Mouse (Mus musculus) forebrain, embryonic 16.5 days (tissue): ENCODE measurements around the gene Dnaaf3. TPM values are rescaled to one million over a fixed set of nuclear protein-coding genes. Genes with fewer than 3 reads are reported as not detected.
A peak's percentile ranks its signal among the peaks of the same experiment; 100 is the strongest.

Experiments used
- ATAC-seq: fragments of 200-750 bp; cut with Nextera tagmentation; 2 replicates; pipeline ENCODE4 v1.8.0; 2017; ENCODE audit warnings: mild to moderate bottlenecking, moderate library complexity
- H3K27ac ChIP-seq: fragments of 300-500 bp; sonication (generic); 2 replicates; pipeline ENCODE4 v1.5.1; 2014; ENCODE audit warnings: low read length, control low read depth
- H3K27me3 ChIP-seq: fragments of 300-500 bp; sonication (generic); replicated peaks from 2 replicates; pipeline ENCODE4 v1.6.1; 2014; ENCODE audit warnings: low read length; ENCODE audit not compliant: control insufficient read depth, insufficient read depth
- H3K36me3 ChIP-seq: fragments of 300-500 bp; sonication (generic); 2 replicates; pipeline ENCODE4 v1.6.1; 2014; ENCODE audit not compliant: control insufficient read depth, insufficient read depth
- H3K4me1 ChIP-seq: fragments of 300-500 bp; sonication (generic); replicated peaks from 2 replicates; pipeline ENCODE4 v1.6.1; 2014; ENCODE audit warnings: low read length; ENCODE audit not compliant: control insufficient read depth, insufficient read depth
- H3K4me2 ChIP-seq: fragments of 300-500 bp; sonication (generic); 2 replicates; pipeline ENCODE4 v1.6.1; 2014; ENCODE audit warnings: mild to moderate bottlenecking, low read length, control low read depth
- H3K4me3 ChIP-seq: fragments of 300-500 bp; sonication (generic); replicated peaks from 2 replicates; pipeline ENCODE4 v1.5.1; 2014; ENCODE audit warnings: mild to moderate bottlenecking, low read length, control low read depth
- H3K9ac ChIP-seq: fragments of 300-500 bp; sonication (generic); replicated peaks from 2 replicates; pipeline ENCODE4 v1.6.1; 2014; ENCODE audit warnings: low read depth, low read length, control low read depth
- H3K9me3 ChIP-seq: fragments of 300-500 bp; sonication (generic); 2 replicates; pipeline ENCODE4 v1.6.1; 2016; ENCODE audit warnings: low read length; ENCODE audit not compliant: control insufficient read depth
- WGBS: fragments of 180-500 bp; shearing (Covaris S2); extraction: QIAGEN DNeasy Blood & Tissue Kit; methylation state at CpG from one replicate; pipeline ENCODE4 v1.1.7; 2014; 5-methylcytosine and 5-hydroxymethylcytosine counted together
- polyA plus RNA-seq: library from polyadenylated mRNA; unstranded; fragments of >200 nt; fragmentation: Nextera tagmentation; extraction: Ambion mirVana; gene quantifications from 2 replicates; pipeline ENCODE4 v1.2.1, GENCODE M21; 2015

Dnaaf3 gene
- polyA plus RNA-seq, 1 experiment from 2014 or later, result 1.4 TPM

DNA sequence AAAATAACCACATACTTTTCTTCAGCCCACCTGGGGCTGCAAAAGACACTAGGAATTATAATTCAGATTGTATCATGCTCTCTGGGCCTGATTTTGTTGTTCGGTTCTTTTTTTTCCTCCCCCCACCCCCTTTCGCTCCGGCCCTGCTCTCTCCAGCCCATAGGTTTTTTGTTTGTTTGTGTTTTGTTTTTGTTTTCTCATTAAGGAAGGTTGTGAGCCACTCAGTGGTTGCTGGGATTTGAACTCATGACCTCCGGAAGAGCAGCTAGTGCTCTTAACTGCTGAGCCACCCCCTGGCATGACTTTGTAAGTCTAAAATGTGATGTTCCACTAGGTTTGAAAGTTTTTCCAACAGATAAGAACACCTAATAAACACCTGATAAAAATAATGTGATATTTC is 29.2 kb downstream of the Dnaaf3 start:
- no peak overlapping the region for H3K4me2 ChIP-seq
- no peak for ATAC-seq
- no peak overlapping the region for H3K27ac ChIP-seq
- WGBS, result 83% methylated on average over 4 of the region's 4 CpGs
- no peak overlapping the region for H3K4me3 ChIP-seq
- H3K27me3 ChIP-seq, result no peaks in the 10 kb centered on the region
- H3K4me1 ChIP-seq, result peaks cover 26% of the 10 kb centered on the region
- no peaks in the 10 kb centered on the region for H3K36me3 ChIP-seq
- H3K9me3 ChIP-seq, result no peaks in the 10 kb centered on the region
- H3K9ac ChIP-seq, result no peak overlapping the region

DNA sequence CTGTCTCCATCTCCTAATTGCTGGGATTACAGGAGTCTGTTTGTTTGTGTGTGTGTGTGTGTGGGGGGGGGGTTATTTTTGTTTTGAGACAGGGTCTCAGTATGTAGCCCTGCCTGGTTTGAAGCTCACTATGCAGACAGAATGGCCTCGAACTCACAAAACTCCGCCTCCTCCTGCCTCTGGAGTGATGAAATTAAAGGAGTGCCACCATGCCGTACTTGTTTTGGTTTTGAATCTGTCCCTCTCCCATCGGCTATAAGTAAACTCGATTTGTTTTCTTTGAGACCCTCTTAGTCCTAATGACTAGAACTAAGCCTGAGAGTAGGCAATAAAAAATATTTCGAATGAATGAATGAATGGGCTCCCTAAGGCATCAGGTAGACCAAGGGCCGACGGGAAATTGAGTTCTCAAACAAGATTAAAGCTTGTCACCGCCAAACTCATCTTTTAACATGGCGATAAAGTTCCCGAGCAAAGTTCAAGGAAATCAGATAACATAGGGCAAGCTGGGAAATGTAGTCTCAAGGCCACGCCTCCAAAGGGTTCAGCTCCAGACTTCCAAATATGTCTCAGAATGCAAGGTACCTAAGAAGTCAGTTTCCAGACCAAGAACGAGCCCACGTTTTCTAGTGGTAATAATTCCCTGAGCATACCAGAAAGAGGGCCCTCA is 29.7 kb downstream of the Dnaaf3 start:
- Histone ChIP-seq H3K27ac (no peak overlapping the region), H3K9ac (peak overlapping the region; percentile 88), H3K27me3 (no peaks in the 10 kb centered on the region), H3K9me3 (no peaks in the 10 kb centered on the region), H3K4me1 (peaks cover 30% of the 10 kb centered on the region), H3K4me2 (peak overlapping the region; percentile 61), H3K36me3 (no peaks in the 10 kb centered on the region), H3K4me3 (peak overlapping the region; percentile 84)
- WGBS, result 10% methylated on average over 14 of the region's 14 CpGs
- ATAC-seq, result no peak

DNA sequence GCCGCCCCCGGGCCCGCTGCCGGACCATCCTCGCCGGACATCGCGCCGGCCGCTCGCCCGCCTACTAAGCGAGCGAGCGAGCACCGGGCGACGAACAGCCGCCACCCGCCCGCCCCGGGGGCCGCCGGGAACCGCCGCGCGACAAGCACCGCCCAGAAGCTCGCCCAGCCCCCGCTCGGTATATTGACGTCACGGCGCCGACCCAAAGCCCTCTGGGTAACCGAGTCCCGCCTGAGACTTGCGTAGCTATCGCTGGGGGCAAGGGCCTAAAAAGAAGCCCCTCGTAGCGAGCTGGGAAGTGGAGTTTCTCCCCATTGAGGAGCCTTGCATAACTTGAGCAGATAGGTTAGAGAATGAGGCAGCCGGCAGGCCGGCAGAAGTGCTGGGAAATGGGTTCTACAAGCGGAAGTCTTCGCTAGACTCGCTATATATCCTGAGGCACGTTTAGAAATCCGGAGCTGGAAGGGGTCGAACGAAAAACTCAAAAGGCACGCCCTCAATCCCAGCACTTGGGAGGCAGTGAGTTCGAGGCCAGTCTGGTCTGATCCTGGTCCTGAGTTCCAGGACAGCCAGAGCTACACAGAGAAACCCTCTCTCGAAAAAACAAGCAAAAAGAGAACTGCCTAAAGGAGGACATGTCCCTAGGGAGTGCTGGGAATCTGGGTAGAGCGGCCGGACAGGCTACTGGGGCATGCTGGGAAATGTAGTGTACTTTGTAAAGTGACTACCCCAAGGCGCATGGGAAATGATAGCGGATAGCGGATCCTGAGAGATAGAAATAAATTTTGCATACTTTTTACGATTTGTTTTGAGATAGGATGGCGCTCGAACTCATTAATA is 30.5 kb downstream of the Dnaaf3 start, which contains the start of gene Ppp1r12c:
Ppp1r12c (minus strand) TSS at position 123 of the 840 bp plus-strand sequence.
- Histone ChIP-seq H3K4me2 (peak within 1 kb of the TSS; percentile 67), H3K9me3 (no peaks in the 10 kb centered on the region), H3K27ac (peak within 1 kb of the TSS; percentile 87), H3K4me1 (peaks cover 30% of the 10 kb centered on the region), H3K36me3 (peaks cover under 1% of the 10 kb centered on the region; the same call in 1 of the 2 replicates), H3K9ac (peak within 1 kb of the TSS; percentile 88), H3K4me3 (peak within 1 kb of the TSS; percentile 84), H3K27me3 (no peaks in the 10 kb centered on the region)
- peak; percentile 95 for ATAC-seq
- under 1% methylated on average over 57 of the region's 62 CpGs for WGBS

DNA sequence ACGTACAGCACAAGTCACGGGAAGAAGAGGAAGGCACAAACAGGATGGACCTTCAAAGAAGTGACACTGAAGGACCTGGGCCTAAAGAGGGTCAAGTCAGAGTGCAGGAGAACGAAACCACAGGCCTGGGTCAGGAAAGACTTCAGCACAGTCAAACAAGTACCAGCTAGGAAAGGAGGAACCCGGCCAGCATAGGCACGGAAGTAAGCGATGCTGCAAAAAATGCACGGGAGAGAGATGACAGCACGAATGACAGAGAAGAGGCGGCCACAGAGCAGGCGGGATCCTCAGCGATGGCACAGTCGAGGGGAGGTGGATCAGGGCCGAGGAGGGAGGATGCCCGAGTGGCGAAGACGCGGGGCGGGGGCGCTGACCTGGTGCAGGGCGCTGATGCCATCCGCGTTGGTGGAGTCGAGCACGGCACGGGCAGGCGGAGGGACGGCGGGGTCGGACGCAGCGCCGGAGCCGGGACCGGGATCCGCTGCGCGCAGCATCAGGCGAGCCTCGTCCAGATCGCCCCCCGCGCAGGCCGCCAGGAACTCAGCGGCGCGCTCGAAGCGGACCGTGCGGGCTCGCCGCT is 31.3 kb downstream of the Dnaaf3 start:
- peak overlapping the region; percentile 87 for H3K27ac ChIP-seq
- H3K4me2 ChIP-seq, result peak overlapping the region; percentile 67
- H3K4me3 ChIP-seq, result peak overlapping the region; percentile 84
- ATAC-seq, result peak; percentile 37
- peaks cover 7% of the 10 kb centered on the region; the same call in 1 of the 2 replicates for H3K36me3 ChIP-seq
- peak overlapping the region; percentile 88 for H3K9ac ChIP-seq
- H3K27me3 ChIP-seq, result no peaks in the 10 kb centered on the region
- WGBS, result 0% methylated on average over 43 of the region's 52 CpGs
- H3K4me1 ChIP-seq, result peaks cover 30% of the 10 kb centered on the region
- no peaks in the 10 kb centered on the region for H3K9me3 ChIP-seq

DNA sequence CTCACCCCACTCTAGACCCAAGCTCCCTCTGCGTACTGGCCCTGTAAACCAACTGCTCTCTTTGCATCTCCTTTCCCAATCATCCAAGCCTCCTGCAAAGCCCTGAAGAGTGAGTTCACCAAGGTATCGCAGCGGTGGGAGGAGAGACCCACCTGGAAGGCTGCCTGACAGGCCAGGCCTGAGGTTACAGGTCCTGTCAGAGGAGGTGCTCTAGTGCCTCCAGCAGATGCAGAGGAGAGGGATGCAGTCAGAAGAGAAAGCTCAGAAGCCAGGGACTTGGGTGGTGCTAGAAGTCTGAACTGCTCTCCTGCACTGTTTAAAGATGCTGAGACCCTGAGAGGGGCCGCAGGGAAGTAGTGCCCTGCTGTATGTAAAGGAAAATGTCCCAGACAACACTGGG is 33.2 kb downstream of the Dnaaf3 start:
- no peaks in the 10 kb centered on the region for H3K9me3 ChIP-seq
- H3K4me3 ChIP-seq, result no peak overlapping the region
- 0 out of 2 replicates have a peak overlapping the region, but pooled peaks have one; percentile 6 for H3K4me2 ChIP-seq
- H3K36me3 ChIP-seq, result peaks cover 11% of the 10 kb centered on the region; the same call in 1 of the 2 replicates
- ATAC-seq, result no peak
- peaks cover 30% of the 10 kb centered on the region for H3K4me1 ChIP-seq
- H3K9ac ChIP-seq, result no peak overlapping the region
- H3K27me3 ChIP-seq, result no peaks in the 10 kb centered on the region
- 91% methylated on average over 4 of the region's 4 CpGs for WGBS
- H3K27ac ChIP-seq, result no peak overlapping the region

DNA sequence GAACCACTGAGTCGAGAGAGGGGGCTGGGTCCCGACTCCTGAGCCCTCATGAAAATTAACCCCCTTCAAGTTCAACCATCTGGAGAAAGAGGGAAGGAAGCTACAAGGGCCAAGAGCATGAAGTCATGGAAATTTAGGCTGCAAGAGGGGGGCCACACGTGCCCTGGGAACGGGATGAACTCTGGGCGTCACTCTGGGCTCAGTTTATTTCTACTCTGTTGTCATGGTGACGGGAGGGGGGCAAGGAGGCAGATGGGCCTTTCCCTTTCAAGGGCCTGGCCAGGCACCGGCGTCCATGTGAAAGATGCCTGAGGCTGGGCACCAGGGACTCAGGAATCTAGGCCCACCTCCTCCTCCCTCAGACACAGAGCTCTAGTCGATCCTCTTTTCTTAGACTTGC is 34.0 kb downstream of the Dnaaf3 start:
- no peak overlapping the region; the same call in 1 of the 2 replicates for H3K9ac ChIP-seq

DNA sequence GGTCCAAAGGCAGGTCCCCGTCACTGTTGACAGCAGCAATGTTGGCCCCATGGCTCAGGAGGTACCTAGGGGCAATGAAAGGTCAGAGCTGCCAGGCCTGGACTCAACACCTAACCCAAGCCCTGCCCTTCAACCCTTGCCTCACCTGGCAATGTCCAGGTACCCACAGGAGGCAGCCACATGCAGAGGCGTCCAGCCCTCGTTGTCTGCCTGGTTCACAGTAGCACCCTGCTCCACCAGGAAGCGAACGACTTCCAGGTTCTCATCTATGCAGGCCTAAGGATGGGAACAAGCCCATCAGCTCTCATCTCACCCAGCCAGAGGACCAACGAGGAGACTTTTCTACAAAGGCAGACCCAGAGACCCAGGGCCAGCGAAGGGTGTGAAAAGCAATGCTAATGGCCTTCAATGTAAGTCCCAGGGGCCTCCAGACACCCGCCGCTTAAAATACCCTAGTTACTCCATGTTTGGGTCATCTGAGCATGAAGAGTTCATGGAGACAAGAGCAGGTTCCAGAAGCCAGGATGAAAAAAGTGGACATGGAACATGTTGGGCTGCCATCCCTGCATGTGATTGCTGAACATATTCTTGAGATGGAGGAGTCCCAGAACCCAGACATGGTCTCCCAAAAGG is 34.9 kb downstream of the Dnaaf3 start:
- no peak overlapping the region for H3K4me3 ChIP-seq
- peaks cover 14% of the 10 kb centered on the region; the same call in 1 of the 2 replicates for H3K36me3 ChIP-seq
- no peak overlapping the region for H3K27ac ChIP-seq
- H3K9me3 ChIP-seq, result no peaks in the 10 kb centered on the region
- H3K4me2 ChIP-seq, result no peak overlapping the region
- H3K4me1 ChIP-seq, result peaks cover 30% of the 10 kb centered on the region
- ATAC-seq, result no peak
- 90% methylated on average over 9 of the region's 9 CpGs for WGBS
- H3K9ac ChIP-seq, result no peak overlapping the region
- no peaks in the 10 kb centered on the region for H3K27me3 ChIP-seq

More for the DNA sequence above, 34.0 kb downstream of the Dnaaf3 start:
- H3K36me3 ChIP-seq, result peaks cover 14% of the 10 kb centered on the region; the same call in 1 of the 2 replicates
- peak overlapping the region; percentile 19 for H3K4me2 ChIP-seq
- H3K27me3 ChIP-seq, result no peaks in the 10 kb centered on the region
- H3K27ac ChIP-seq, result no peak overlapping the region
- ATAC-seq, result no peak
- H3K9me3 ChIP-seq, result no peaks in the 10 kb centered on the region
- H3K4me1 ChIP-seq, result peaks cover 30% of the 10 kb centered on the region
- 9% methylated on average over 9 of the region's 9 CpGs for WGBS
- H3K4me3 ChIP-seq, result no peak overlapping the region

DNA sequence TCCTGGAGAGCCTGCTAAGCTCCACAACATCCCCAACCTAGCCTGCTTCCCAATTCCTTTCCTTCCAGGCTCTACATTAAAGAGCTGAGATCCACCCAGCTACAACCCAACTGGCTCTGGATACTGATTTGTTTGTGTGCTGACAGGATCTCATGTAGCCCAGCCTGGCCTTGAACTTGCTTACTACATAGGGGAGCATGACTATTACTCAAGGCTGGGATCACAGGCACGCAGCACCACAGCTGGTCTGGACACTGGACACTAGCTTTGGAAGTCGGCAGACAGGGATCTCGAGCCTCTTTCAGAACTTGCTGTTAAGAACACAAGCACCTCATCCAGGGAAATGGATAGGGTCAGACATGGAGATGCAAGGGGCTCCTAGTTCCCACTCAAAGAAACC is 35.8 kb downstream of the Dnaaf3 start:
- Histone ChIP-seq H3K4me2 (no peak overlapping the region), H3K9ac (no peak overlapping the region), H3K27ac (no peak overlapping the region), H3K4me1 (peaks cover 30% of the 10 kb centered on the region), H3K4me3 (no peak overlapping the region), H3K9me3 (no peaks in the 10 kb centered on the region), H3K27me3 (no peaks in the 10 kb centered on the region), H3K36me3 (peaks cover 14% of the 10 kb centered on the region; the same call in 1 of the 2 replicates)
- WGBS, result 94% methylated on average over 3 of the region's 3 CpGs
- no peak for ATAC-seq
